Mouse (Mus musculus): ENCODE data around the gene Tigd3. TPM values are rescaled to one million over a fixed set of nuclear protein-coding genes. Genes with fewer than 3 reads are reported as not detected.

The Tigd3 gene
- polyA plus RNA-seq, 1 experiment from 2014 or later, result 11.1 TPM

- H3K36me3 ChIP-seq, result peaks cover 34% of the 10 kb centered on the region
- no peak for ATAC-seq (ENCODE audit: low FRiP score, low read depth)
- H3K9me3 ChIP-seq, result no peaks in the 10 kb centered on the region
- H3K4me1 ChIP-seq, result peaks cover 36% of the 10 kb centered on the region
- no peak overlapping the region for H3K9ac ChIP-seq (replicated peaks)
- H3K27ac ChIP-seq (replicated peaks), result no peak overlapping the region
- no peaks in the 10 kb centered on the region for H3K27me3 ChIP-seq
- H3K4me2 ChIP-seq (replicated peaks), result no peak overlapping the region
- no peak overlapping the region for H3K4me3 ChIP-seq
- WGBS, result 90% methylated on average over 19 of the region's 19 CpGs
Measured at GRCm38 (mm10) chr19:5872931-5873556, 20.9 kb downstream of the Tigd3 start.

- H3K9me3 ChIP-seq, result no peaks in the 10 kb centered on the region
- no peak overlapping the region for H3K4me2 ChIP-seq (replicated peaks)
- WGBS, result 93% methylated on average over 4 of the region's 4 CpGs
- no peaks in the 10 kb centered on the region for H3K27me3 ChIP-seq
- no peak overlapping the region for H3K4me3 ChIP-seq
- peaks cover 37% of the 10 kb centered on the region for H3K36me3 ChIP-seq
- ATAC-seq (ENCODE audit: low FRiP score, low read depth), result no peak
- H3K9ac ChIP-seq (replicated peaks), result no peak overlapping the region
- H3K27ac ChIP-seq (replicated peaks), result no peak overlapping the region
- H3K4me1 ChIP-seq, result peaks cover 31% of the 10 kb centered on the region
Measured at GRCm38 (mm10) chr19:5872528-5872927, 21.4 kb downstream of the Tigd3 start.

- H3K36me3 ChIP-seq, result peaks cover 41% of the 10 kb centered on the region
- 73% methylated on average over 6 of the region's 6 CpGs for WGBS
- H3K27me3 ChIP-seq, result no peaks in the 10 kb centered on the region
- H3K27ac ChIP-seq (replicated peaks), result peak overlapping the region; percentile 64
- ATAC-seq (ENCODE audit: low FRiP score, low read depth), result no peak
- H3K9me3 ChIP-seq, result no peaks in the 10 kb centered on the region
- H3K4me1 ChIP-seq, result peaks cover 31% of the 10 kb centered on the region
- H3K9ac ChIP-seq (replicated peaks), result 0 out of 2 replicates have a peak overlapping the region, but pooled peaks have one; percentile 39
- 0 out of 2 replicates have a peak overlapping the region, but pooled peaks have one; percentile 21 for H3K4me2 ChIP-seq (replicated peaks)
- no peak overlapping the region for H3K4me3 ChIP-seq
Measured at GRCm38 (mm10) chr19:5871683-5872082, 22.3 kb downstream of the Tigd3 start.

GRCm38 (mm10) chr19:5871273-5871672 is 22.7 kb downstream of the Tigd3 start:
- Histone ChIP-seq H3K9ac (replicated peaks) (0 out of 2 replicates have a peak overlapping the region, but pooled peaks have one; percentile 39), H3K4me3 (no peak overlapping the region), H3K4me2 (replicated peaks) (peak overlapping the region; percentile 21), H3K27ac (replicated peaks) (peak overlapping the region; percentile 64), H3K4me1 (peaks cover 31% of the 10 kb centered on the region), H3K36me3 (peaks cover 45% of the 10 kb centered on the region), H3K9me3 (no peaks in the 10 kb centered on the region), H3K27me3 (no peaks in the 10 kb centered on the region)
- peak; percentile 39 for ATAC-seq (ENCODE audit: low FRiP score, low read depth)
- WGBS, result 13% methylated on average over 7 of the region's 7 CpGs

- Histone ChIP-seq H3K9ac (replicated peaks) (no peak overlapping the region), H3K4me1 (peaks cover 18% of the 10 kb centered on the region), H3K36me3 (peaks cover 77% of the 10 kb centered on the region), H3K9me3 (no peaks in the 10 kb centered on the region), H3K27me3 (no peaks in the 10 kb centered on the region), H3K4me2 (replicated peaks) (no peak overlapping the region), H3K27ac (replicated peaks) (no peak overlapping the region), H3K4me3 (no peak overlapping the region)
- no peak for ATAC-seq (ENCODE audit: low FRiP score, low read depth)
- 84% methylated on average over 6 of the region's 6 CpGs for WGBS
Measured at GRCm38 (mm10) chr19:5868096-5868495, 25.9 kb downstream of the Tigd3 start.

GRCm38 (mm10) chr19:5864710-5865398 is 29.1 kb downstream of the Tigd3 start:
- no peak for ATAC-seq (ENCODE audit: low FRiP score, low read depth)
- Histone ChIP-seq H3K36me3 (peaks cover 92% of the 10 kb centered on the region), H3K9ac (replicated peaks) (no peak overlapping the region), H3K4me2 (replicated peaks) (no peak overlapping the region), H3K4me1 (no peaks in the 10 kb centered on the region), H3K27me3 (no peaks in the 10 kb centered on the region), H3K9me3 (no peaks in the 10 kb centered on the region), H3K4me3 (no peak overlapping the region), H3K27ac (replicated peaks) (no peak overlapping the region)
- 92% methylated on average over 20 of the region's 20 CpGs for WGBS

GRCm38 (mm10) chr19:5863776-5864175 is 30.2 kb downstream of the Tigd3 start:
- ATAC-seq (ENCODE audit: low FRiP score, low read depth), result no peak
- 98% methylated on average over 5 of the region's 5 CpGs for WGBS
- H3K9ac ChIP-seq (replicated peaks), result no peak overlapping the region
- H3K4me2 ChIP-seq (replicated peaks), result no peak overlapping the region
- H3K27me3 ChIP-seq, result no peaks in the 10 kb centered on the region
- no peaks in the 10 kb centered on the region for H3K9me3 ChIP-seq
- no peaks in the 10 kb centered on the region for H3K4me1 ChIP-seq
- H3K4me3 ChIP-seq, result no peak overlapping the region
- H3K27ac ChIP-seq (replicated peaks), result no peak overlapping the region
- peaks cover 92% of the 10 kb centered on the region for H3K36me3 ChIP-seq

GRCm38 (mm10) chr19:5862335-5863085 is 31.4 kb downstream of the Tigd3 start:
- no peaks in the 10 kb centered on the region for H3K4me1 ChIP-seq
- no peaks in the 10 kb centered on the region for H3K9me3 ChIP-seq
- WGBS, result 94% methylated on average over 14 of the region's 14 CpGs
- no peak overlapping the region for H3K4me2 ChIP-seq (replicated peaks)
- ATAC-seq (ENCODE audit: low FRiP score, low read depth), result no peak
- no peak overlapping the region for H3K9ac ChIP-seq (replicated peaks)
- H3K27ac ChIP-seq (replicated peaks), result no peak overlapping the region
- no peak overlapping the region for H3K4me3 ChIP-seq
- H3K36me3 ChIP-seq, result peaks cover 95% of the 10 kb centered on the region
- H3K27me3 ChIP-seq, result no peaks in the 10 kb centered on the region

- peaks cover 75% of the 10 kb centered on the region for H3K36me3 ChIP-seq
- peaks cover 3% of the 10 kb centered on the region for H3K4me1 ChIP-seq
- WGBS, result 82% methylated on average over 9 of the region's 9 CpGs
- no peak overlapping the region for H3K9ac ChIP-seq (replicated peaks)
- no peaks in the 10 kb centered on the region for H3K9me3 ChIP-seq
- no peak overlapping the region for H3K4me3 ChIP-seq
- no peak overlapping the region for H3K27ac ChIP-seq (replicated peaks)
- no peak overlapping the region for H3K4me2 ChIP-seq (replicated peaks)
- no peak for ATAC-seq (ENCODE audit: low FRiP score, low read depth)
- no peaks in the 10 kb centered on the region for H3K27me3 ChIP-seq
Measured at GRCm38 (mm10) chr19:5856604-5857003, 37.3 kb downstream of the Tigd3 start.

- H3K4me2 ChIP-seq (replicated peaks), result no peak overlapping the region
- peaks cover 36% of the 10 kb centered on the region for H3K4me1 ChIP-seq
- no peak for ATAC-seq (ENCODE audit: low FRiP score, low read depth)
- H3K27ac ChIP-seq (replicated peaks), result no peak overlapping the region
- no peak overlapping the region for H3K4me3 ChIP-seq
- WGBS, result 90% methylated on average over 12 of the region's 12 CpGs
- H3K36me3 ChIP-seq, result peaks cover 34% of the 10 kb centered on the region
- no peak overlapping the region for H3K9ac ChIP-seq (replicated peaks)
- H3K9me3 ChIP-seq, result no peaks in the 10 kb centered on the region
- H3K27me3 ChIP-seq, result no peaks in the 10 kb centered on the region
Measured at GRCm38 (mm10) chr19:5852035-5852722, 41.8 kb downstream of the Tigd3 start.

- ATAC-seq (ENCODE audit: low FRiP score, low read depth), result no peak
- no peaks in the 10 kb centered on the region for H3K9me3 ChIP-seq
- WGBS, result 61% methylated on average over 5 of the region's 5 CpGs
- H3K4me1 ChIP-seq, result peaks cover 43% of the 10 kb centered on the region
- no peak overlapping the region for H3K4me3 ChIP-seq
- peaks cover 30% of the 10 kb centered on the region for H3K36me3 ChIP-seq
- no peak overlapping the region for H3K4me2 ChIP-seq (replicated peaks)
- no peak overlapping the region for H3K9ac ChIP-seq (replicated peaks)
- H3K27me3 ChIP-seq, result no peaks in the 10 kb centered on the region
- no peak overlapping the region for H3K27ac ChIP-seq (replicated peaks)
Measured at GRCm38 (mm10) chr19:5851481-5851971, 42.4 kb downstream of the Tigd3 start.

All from midbrain, embryonic 12.5 days (tissue).